Mouse (Mus musculus) lung, postnatal 0 days (tissue): Measurements from ENCODE around the gene Catsper2. TPM values are rescaled to one million over a fixed set of nuclear protein-coding genes. Genes with fewer than 3 reads are reported as not detected.

Experiments used
- ATAC-seq: fragments of 200-750 bp; cut with Nextera tagmentation; 2 replicates; pipeline ENCODE4 v1.8.0; 2017; ENCODE audit warnings: moderate library complexity
- DNase-seq: peaks from one replicate; pipeline ENCODE4 v3.0.0-alpha.2; 2016; ENCODE audit warnings: low spot score
- H3K27ac ChIP-seq: fragments of 300-500 bp; sonication (generic); 2 replicates; pipeline ENCODE4 v1.5.1; 2014; ENCODE audit warnings: antibody characterized with exemption, mild to moderate bottlenecking, low read length, mixed read lengths
- H3K27me3 ChIP-seq: fragments of 300-500 bp; sonication (generic); replicated peaks from 2 replicates; pipeline ENCODE4 v1.6.1; 2014; ENCODE audit warnings: low read length, mixed read lengths; ENCODE audit not compliant: insufficient read depth
- H3K36me3 ChIP-seq: fragments of 300-500 bp; sonication (generic); 2 replicates; pipeline ENCODE4 v1.6.1; 2014; ENCODE audit warnings: low read length, mixed read lengths; ENCODE audit not compliant: insufficient read depth
- H3K4me1 ChIP-seq: fragments of 300-500 bp; sonication (generic); 2 replicates; pipeline ENCODE4 v1.6.1; 2014; ENCODE audit warnings: antibody characterized with exemption, low read depth, low read length, mixed read lengths; ENCODE audit not compliant: insufficient read depth
- H3K4me2 ChIP-seq: fragments of 300-500 bp; sonication (generic); replicated peaks from 2 replicates; pipeline ENCODE4 v1.6.1; 2014; ENCODE audit warnings: low read depth, mild to moderate bottlenecking, low read length, moderate library complexity, mixed read lengths
- H3K4me3 ChIP-seq: fragments of 300-500 bp; sonication (generic); 2 replicates; pipeline ENCODE4 v1.5.1; 2014; ENCODE audit warnings: low read depth, low read length
- H3K9ac ChIP-seq: fragments of 300-500 bp; sonication (generic); replicated peaks from 2 replicates; pipeline ENCODE4 v1.6.1; 2014; ENCODE audit warnings: low read depth, mild to moderate bottlenecking
- H3K9me3 ChIP-seq: fragments of 300-500 bp; sonication (generic); 2 replicates; pipeline ENCODE4 v1.6.1; 2016; ENCODE audit warnings: low read length, mixed read lengths
- CTCF ChIP-seq: IDR thresholded peaks from 2 replicates; pipeline ENCODE4 v1.5.1; 2016; ENCODE audit warnings: antibody characterized with exemption, mild to moderate bottlenecking
- EP300 ChIP-seq: IDR thresholded peaks from 2 replicates; pipeline ENCODE4 v1.6.1; 2016; ENCODE audit warnings: antibody characterized with exemption, mild to moderate bottlenecking, control low read depth
- WGBS: fragments of 180-500 bp; shearing (Covaris S2); extraction: QIAGEN DNeasy Blood & Tissue Kit; methylation state at CpG from one replicate; pipeline ENCODE4 v1.1.7; 2014; 5-methylcytosine and 5-hydroxymethylcytosine counted together
- polyA plus RNA-seq: library from polyadenylated mRNA; unstranded; fragments of >200 nt; fragmentation: Nextera tagmentation; extraction: Ambion mirVana; gene quantifications from 2 replicates; pipeline ENCODE4 v1.2.1, GENCODE M21; 2015

Catsper2 gene
- polyA plus RNA-seq, 1 experiment from 2014 or later, result 1.8 TPM

GRCm38 (mm10) chr2:121440834-121441605, 27.4 kb upstream of the Catsper2 start:
- ATAC-seq (no peak), DNase-seq (no peak)
- H3K4me3 ChIP-seq, result no peak overlapping the region
- no peak overlapping the region for H3K27ac ChIP-seq
- H3K4me2 ChIP-seq, result no peak overlapping the region; the same call in 1 of the 2 replicates
- no peak for TF ChIP-seq CTCF
- TF ChIP-seq EP300, result no peak
- H3K27me3 ChIP-seq, result no peaks in the 10 kb centered on the region
- no peaks in the 10 kb centered on the region for H3K9me3 ChIP-seq
- 0 out of 2 replicates have a peak, but pooled peaks cover 3% of the 10 kb centered on the region for H3K36me3 ChIP-seq
- WGBS, result 61% methylated on average over 5 of the region's 5 CpGs
- H3K4me1 ChIP-seq, result peaks cover 13% of the 10 kb centered on the region; the same call in 1 of the 2 replicates
- no peak overlapping the region for H3K9ac ChIP-seq

GRCm38 (mm10) chr2:121439746-121440145, 26.2 kb upstream of the Catsper2 start:
- DNase-seq (no peak), ATAC-seq (no peak)
- H3K9ac ChIP-seq, result no peak overlapping the region
- TF ChIP-seq EP300, result no peak
- TF ChIP-seq CTCF, result no peak
- peaks cover 12% of the 10 kb centered on the region; the same call in 1 of the 2 replicates for H3K36me3 ChIP-seq
- H3K27ac ChIP-seq, result no peak overlapping the region
- H3K4me2 ChIP-seq, result no peak overlapping the region
- no peaks in the 10 kb centered on the region for H3K9me3 ChIP-seq
- 60% methylated on average over 4 of the region's 4 CpGs for WGBS
- H3K4me1 ChIP-seq, result peaks cover 13% of the 10 kb centered on the region; the same call in 1 of the 2 replicates
- no peaks in the 10 kb centered on the region for H3K27me3 ChIP-seq
- no peak overlapping the region for H3K4me3 ChIP-seq

GRCm38 (mm10) chr2:121434854-121435253, 21.3 kb upstream of the Catsper2 start:
- Histone ChIP-seq H3K9me3 (no peaks in the 10 kb centered on the region), H3K36me3 (peaks cover 43% of the 10 kb centered on the region), H3K4me2 (no peak overlapping the region), H3K27ac (no peak overlapping the region), H3K4me3 (no peak overlapping the region), H3K4me1 (no peaks in the 10 kb centered on the region), H3K9ac (no peak overlapping the region), H3K27me3 (no peaks in the 10 kb centered on the region)
- DNase-seq, result peak; percentile 72
- TF ChIP-seq CTCF, result peak; percentile 64
- TF ChIP-seq EP300, result no peak
- 100% methylated on average over 1 of the region's 1 CpGs for WGBS
- ATAC-seq, result no peak

GRCm38 (mm10) chr2:121425890-121426289, 12.3 kb upstream of the Catsper2 start:
- TF ChIP-seq EP300, result no peak
- no peak for TF ChIP-seq CTCF
- Histone ChIP-seq H3K4me1 (no peaks in the 10 kb centered on the region), H3K36me3 (peaks cover 35% of the 10 kb centered on the region), H3K4me2 (no peak overlapping the region), H3K27me3 (no peaks in the 10 kb centered on the region), H3K27ac (no peak overlapping the region), H3K9me3 (no peaks in the 10 kb centered on the region), H3K9ac (no peak overlapping the region), H3K4me3 (no peak overlapping the region)
- WGBS, result 87% methylated on average over 2 of the region's 2 CpGs
- no peak for ATAC-seq
- no peak for DNase-seq

GRCm38 (mm10) chr2:121423166-121423565, 9.6 kb upstream of the Catsper2 start:
- TF ChIP-seq EP300 (no peak), CTCF (no peak)
- ATAC-seq (no peak), DNase-seq (no peak)
- Histone ChIP-seq H3K36me3 (peaks cover 17% of the 10 kb centered on the region), H3K27ac (no peak overlapping the region), H3K27me3 (no peaks in the 10 kb centered on the region), H3K4me1 (peaks cover 3% of the 10 kb centered on the region; the same call in 1 of the 2 replicates), H3K4me2 (no peak overlapping the region), H3K9ac (no peak overlapping the region), H3K4me3 (no peak overlapping the region), H3K9me3 (no peaks in the 10 kb centered on the region)
- WGBS, result 90% methylated on average over 2 of the region's 2 CpGs

GRCm38 (mm10) chr2:121418476-121418875, 4.9 kb upstream of the Catsper2 start:
- no peak for ATAC-seq
- no peak overlapping the region for H3K27ac ChIP-seq
- 65% methylated on average over 3 of the region's 3 CpGs for WGBS
- TF ChIP-seq EP300 (no peak), CTCF (no peak)
- no peak overlapping the region for H3K4me2 ChIP-seq
- no peak overlapping the region for H3K9ac ChIP-seq
- peak; percentile 32 for DNase-seq
- peaks cover 10% of the 10 kb centered on the region; the same call in 1 of the 2 replicates for H3K36me3 ChIP-seq
- H3K4me1 ChIP-seq, result peaks cover 16% of the 10 kb centered on the region; the same call in 1 of the 2 replicates
- no peak overlapping the region for H3K4me3 ChIP-seq
- H3K9me3 ChIP-seq, result no peaks in the 10 kb centered on the region
- no peaks in the 10 kb centered on the region for H3K27me3 ChIP-seq
